Mouse (Mus musculus) B cell, adult 2 months (primary cell): ENCODE measurements around the gene Spata31d1a.
A peak's percentile ranks its signal among the peaks of the same experiment; 100 is the strongest.
"Not testable (repeated sequence)": the region's sequence is repeated elsewhere in the genome, so short reads cannot be mapped to it uniquely, and the experiment has no call there.

ENCODE experiments used
- DNase-seq, 2 experiments: peaks; one replicate each; pipeline ENCODE4 v3.0.0; 2022

The Spata31d1a gene

DNA sequence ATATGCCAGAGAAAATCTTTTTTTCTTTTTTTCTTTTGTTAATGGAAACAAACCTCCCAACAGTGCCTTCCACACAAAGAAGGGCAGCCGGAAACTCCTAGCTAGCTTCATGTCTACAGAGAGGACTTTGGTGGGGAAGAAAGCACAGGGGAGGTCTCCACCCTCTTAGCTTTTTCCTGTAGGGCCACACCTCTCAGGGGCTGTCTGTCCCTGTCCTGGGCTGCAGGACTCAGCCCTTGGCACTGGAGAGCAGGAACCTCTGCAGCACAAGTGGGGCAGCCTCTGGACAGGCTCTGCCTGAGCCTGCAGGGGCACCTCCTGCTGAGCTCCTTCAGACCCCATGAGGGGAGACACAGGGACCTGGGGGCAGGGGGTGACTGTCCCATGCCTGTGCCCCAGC is 10.0 kb downstream of the Spata31d1a start:
- DNase-seq = not testable (repeated sequence)

DNA sequence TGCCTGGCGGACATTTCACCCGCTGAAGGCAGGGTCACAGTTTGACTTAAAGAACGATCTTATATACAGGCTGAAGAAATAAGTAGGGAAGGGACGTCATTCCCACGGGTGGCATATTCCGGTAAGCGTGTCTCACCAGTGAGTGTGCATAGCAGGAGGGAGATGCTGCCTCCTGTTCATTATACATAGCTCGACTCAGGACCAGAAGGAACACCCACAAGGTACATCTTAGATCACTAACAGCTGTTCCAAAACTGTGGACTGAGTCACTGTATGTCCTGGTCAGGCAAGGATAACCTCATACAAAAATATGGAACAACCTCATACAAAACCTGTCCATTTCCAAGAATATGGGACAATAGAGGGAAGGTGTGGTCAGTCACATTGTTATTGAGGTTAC is 11.0 kb downstream of the Spata31d1a start:
- DNase-seq = no peak

DNA sequence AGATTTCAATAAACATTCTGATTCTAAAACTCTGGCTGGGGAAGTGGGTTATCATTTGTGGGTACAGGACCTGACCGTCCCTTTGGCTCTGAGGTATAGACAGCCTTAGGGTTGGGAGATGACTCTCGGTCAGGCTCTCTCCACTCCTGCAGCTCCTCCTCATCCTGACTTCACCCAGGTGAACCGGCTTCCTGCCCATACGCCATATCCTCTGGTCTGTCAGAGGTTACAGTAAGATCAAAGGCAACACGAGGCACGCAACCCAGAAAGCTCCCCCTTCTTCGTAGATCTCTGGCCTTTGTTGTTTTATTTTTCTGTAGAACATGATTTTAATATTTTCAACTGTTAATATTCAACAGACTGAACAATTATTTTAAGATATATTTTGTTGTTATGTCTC is 14.3 kb downstream of the Spata31d1a start:
- no peak for DNase-seq

DNA sequence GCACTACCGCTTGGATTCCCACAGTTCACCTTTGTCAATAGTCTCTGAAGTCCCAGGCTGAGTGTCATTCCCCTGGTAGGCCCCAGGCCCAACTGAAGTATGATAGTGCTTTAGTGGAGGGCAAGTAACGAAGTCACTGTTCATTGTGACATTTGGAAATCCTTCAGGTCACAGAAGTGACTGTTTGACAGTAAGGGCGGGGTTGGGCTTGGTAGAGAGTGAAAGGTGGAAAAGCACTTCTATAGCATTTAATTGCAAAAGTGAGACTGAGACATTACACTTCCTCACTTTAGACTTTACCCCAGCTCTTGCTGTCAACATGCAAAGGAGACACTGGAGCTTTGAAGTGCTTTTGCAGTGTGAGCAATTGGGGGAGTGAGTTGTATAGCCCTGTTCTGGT is 16.1 kb downstream of the Spata31d1a start, which contains the start of gene 4921517D22Rik:
Gene 4921517D22Rik (minus strand): TSS at position 101 of the 400 bp plus-strand sequence.
- DNase-seq = no peak

DNA sequence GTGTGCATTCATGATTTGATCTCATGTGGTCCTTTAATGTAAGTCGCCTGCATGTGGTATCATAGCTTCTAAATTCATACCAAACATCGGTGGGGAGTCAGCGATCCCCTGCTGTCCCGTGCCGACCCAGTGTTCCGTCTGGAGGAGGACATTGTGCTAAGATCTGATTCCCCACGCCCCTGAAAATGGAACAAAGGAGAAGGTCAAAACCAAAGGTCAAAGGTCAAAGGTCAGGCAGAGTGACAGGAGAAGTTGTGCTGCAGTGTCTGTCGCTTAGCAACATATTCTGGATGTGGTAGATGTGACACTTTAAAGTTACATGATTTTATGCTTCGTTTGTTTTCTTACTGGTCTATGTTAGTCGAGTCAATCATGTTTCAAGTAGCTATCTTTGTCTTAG is 18.7 kb downstream of the Spata31d1a start:
- DNase-seq = no peak

DNA sequence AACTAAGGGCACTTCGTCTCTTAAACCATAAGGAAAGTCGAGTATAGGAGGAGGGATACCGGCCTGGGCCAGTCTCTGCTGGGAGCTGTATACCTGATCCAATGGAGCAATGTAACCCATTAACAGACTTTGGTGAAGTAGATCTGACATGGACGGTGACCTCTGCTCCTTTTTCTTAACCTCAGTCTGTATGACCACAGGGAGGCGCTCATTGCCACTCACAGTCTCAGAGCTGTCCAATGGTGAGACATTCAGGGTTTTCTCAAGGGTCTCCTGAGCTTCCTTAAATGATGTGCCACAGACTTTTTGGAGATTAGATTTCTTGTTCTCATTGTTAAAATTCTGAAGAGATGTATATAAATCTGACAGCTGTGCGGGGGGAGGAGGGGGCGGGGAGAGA is 19.6 kb downstream of the Spata31d1a start:
- DNase-seq = no peak

DNA sequence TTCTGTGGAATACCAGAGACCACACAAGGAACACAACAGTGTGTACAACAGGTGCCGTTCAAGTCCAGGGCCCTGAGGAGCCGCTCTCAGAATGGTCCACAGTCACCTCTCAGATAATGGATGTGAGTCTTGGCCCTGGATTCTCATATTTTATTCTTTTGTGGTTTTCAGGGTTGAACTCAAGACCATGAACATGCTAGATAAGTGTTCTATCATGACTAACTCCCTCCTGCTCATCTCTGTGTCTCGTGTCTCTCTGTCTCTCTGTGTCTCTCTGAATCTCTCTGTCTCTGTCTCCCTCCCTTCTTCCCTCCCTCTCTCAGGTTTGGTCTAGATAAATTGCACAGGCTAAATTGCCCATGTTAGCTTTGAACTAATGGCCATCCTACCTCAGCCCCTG is 20.3 kb downstream of the Spata31d1a start:
- no peak for DNase-seq

DNA sequence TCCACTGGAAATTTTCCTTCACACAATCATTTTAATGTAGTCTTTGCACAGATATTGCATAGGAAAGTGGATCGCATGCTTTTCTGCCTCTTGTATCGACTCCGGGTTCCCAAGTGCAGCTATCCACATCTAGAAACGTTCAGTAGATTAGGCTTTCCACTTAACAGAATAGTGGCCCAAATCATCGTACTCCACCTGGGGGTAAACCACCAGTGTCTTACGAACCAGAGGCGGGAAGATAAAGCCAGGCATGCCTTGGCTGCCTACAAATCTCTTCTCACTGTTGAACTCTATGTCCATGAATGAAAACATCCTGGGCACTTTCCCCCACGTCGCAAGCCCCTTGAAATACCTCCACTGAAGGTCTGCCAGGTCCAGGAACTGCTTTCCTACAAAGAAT is 20.8 kb downstream of the Spata31d1a start:
- no peak for DNase-seq

DNA sequence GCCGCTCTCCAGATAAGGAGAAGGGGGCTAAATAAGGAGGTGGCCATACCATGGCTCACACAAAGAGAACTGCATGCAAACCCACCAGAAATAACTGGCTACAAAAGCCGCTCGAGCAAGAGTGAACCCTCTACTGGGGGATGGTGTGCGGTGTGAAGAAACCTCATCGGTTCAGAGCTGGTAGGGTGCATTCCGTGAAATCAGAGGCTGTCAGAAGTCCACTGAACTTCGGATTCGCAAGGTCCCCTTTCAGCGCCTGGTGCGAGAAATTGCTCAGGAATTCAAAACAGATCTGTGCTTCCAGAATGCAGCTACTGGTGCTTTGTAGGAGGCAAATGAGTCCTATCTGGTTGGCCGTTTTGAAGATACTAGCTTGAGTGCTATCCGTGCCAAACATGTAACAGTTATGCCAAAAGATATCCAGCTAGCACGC is 21.8 kb downstream of the Spata31d1a start:
- DNase-seq = peak; percentile 31 to 33

DNA sequence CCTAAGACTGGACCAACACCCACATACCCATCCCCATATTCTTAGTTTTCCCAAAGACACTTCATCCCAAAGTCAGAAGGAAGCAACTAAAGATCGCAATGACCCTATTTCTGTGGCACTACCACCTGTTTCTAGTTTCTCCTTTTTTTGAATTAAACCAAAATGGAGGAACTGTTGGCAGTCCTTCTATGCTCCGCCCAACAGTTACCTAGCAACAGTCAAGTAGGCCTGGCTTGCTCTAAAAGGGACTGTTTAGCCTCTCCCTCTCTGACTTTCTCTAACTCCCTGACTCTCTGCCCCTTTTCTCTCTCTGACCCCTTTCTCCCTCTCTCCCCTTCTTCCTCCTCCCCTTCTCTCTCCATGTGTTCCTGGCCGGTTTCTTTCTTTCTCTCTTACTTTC is 24.9 kb downstream of the Spata31d1a start:
- DNase-seq = no peak

DNA sequence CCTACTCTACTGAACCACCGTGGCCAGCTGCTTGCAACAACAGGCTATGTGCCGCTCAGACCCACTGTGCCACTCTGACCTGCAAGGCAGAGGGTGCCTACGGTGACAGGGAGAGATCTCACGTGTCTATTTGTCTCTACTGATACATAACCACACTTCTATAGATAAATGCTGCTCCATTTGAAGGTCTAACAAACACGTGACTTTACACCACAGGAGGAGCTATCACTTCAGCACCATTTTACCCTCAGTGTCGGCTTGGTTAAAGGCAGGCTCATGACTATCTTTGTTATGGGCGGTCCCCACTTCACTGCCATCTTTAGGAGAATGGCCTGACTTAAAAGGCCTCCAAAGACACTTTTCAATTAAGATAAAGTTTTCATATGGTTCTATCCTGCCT is 27.5 kb downstream of the Spata31d1a start:
- DNase-seq = no peak

DNA sequence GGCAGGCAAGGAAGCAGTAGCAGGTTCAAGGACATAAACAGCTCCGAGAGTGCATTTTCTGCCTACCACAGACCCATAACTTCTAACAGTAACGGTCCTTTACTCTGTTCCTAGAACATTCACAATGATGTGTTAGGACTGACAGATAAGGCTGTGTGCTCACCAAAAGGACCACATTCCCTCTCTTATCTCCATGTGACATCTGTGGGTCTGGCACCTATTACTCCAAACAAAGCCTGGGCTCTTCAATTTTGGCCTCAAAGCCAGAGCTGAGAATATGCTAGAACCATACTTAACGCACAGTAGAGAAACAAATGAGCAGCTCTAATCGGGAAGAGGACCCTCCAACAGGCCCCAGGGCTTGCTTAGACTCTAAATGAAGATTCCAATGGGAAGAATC is 30.2 kb downstream of the Spata31d1a start:
- no peak for DNase-seq

DNA sequence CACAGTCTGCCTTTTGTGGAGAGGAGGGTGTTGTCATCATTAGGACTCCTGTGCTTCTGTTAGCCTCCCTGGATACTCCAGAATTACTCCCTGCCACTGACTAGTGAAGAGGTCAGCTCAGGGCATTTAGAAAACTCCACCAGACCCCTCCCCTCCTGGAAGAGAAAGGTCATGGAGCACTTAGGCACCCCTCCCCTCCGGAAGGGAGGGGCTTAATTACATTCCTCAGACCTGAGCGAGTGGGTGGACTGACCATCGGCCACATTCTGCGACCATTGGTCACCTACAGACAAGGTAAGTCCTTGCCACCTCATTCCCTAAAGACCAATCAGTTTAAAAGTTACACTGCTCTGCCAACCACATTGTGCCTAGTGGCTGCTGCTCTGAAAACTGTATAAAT is 30.8 kb downstream of the Spata31d1a start:
- DNase-seq = no peak

DNA sequence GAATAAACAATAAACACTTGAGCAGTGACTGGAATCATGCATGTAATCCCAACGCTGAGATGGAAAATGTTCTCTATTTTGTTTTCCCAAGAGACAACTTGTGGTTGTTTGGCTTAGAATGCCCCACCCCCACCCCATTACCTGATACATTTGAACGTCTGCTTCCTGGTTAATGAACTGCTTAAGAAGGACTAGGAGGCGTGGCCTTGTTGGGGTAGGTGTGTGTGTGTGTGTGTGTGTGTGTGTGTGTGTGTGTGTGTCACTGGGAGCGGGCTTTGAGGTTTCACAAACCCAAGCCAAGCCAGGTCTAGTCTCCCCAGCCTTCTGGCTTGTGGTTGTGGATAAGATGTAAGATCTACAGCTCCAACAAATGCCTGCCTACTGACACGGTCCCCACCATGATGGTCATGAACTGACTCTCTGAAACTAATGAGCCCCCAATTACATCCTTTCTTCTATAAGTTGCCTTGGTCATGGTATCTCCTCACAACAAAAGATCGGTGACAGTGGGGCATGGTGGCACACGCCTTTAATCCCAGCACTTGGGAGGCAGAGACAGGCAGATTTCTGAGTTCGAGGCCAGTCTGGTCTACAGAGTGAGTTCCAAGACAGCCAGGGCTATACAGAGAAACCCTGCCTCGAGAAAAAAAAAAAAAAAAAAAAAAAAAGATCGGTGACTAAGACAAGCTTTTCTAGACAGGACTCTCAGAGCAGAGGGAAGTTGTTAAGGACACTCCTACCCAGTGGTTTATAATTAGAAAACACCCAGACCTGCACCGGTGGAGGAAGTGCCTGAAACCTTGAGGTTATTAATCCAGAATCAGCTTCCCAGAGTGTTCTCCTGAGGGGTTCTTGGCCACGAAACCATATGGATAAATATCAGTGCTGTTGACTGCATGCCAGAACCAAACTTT is 33.6 kb downstream of the Spata31d1a start:
- DNase-seq = peak; percentile 31 to 33

DNA sequence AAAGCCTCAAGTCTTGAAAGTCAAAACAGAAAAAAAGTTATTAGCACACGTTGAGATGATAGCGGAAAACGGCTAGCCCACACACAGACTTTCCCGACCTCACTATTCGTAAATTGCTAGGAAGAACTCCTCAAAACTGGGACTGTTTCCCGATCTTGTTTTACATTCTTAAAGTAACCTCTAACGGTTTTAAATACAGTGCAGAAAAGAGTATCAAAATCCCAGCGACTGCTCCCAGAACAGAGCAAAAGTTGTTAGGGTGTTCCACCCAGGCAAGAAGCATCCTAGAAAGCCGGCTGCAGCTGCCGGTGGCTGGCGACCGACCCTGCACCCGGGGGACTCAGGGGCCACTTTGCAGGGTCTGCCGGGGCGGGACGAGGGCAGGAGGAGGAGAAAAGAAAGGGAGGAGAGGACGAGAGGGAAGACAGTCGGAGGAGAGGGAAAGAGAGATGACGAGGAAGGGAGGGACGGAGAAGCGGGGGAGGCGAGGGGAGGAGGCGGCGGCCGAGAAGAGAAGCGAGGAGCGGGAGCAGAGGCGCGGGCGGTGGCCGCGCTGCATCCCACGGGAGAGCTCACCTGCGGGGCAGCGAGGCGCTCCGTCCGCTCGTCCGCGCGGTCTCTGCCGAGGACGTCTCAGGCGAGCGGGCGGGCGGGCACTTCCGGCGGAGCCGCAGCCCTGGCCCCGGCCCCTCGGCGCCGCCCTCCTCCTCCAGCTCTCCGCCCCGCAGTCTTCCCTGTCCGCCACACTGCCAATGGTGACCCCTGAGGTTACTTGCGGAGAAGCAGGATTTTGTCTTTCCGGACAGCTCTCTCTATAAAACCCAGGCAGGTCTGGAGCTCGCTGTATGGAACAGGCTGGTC is 34.7 kb downstream of the Spata31d1a start, which contains the start of gene Golm1:
Gene Golm1 (minus strand): TSS at position 661 of the 861 bp plus-strand sequence.
- DNase-seq = peak; percentile 51 to 59

DNA sequence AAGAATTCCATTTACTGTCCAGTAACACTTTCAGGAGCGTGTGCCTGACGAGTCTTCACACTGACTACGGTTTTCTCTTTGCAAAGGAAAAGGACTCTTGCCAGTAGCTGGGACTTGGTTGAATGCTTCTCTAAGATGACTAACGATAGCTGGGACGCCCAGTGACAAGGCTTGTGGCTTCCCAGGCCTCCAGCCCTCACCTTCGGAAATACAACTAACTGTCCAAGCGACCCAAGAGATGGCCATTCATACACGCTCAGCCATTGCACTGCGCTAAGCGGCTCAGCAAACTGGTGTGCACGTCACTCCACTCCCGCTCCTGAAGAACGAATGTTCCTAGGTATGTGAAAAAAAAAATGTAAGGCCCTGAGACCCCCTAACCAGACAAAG is 35.4 kb downstream of the Spata31d1a start:
- DNase-seq = peak; percentile 14 to 26

DNA sequence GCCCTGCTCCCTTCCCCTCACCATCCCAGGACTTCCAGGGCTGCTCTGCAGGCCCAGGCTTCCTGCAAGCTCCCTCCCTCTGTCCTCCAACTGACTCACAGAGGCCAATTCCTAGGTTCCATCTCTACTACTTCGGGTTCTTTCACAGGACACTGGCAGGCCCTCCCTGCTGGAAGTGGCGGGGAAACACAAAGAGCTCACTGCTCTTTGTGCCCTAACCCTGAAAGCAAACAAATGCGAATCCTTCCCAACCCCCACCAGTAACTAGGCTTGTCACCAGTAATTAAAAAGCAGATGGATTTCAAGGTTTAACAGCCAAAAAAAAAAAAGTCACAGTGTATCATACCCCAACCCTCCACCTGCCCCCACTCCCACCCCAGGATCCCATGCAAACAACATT is 35.9 kb downstream of the Spata31d1a start:
- DNase-seq = no peak

DNA sequence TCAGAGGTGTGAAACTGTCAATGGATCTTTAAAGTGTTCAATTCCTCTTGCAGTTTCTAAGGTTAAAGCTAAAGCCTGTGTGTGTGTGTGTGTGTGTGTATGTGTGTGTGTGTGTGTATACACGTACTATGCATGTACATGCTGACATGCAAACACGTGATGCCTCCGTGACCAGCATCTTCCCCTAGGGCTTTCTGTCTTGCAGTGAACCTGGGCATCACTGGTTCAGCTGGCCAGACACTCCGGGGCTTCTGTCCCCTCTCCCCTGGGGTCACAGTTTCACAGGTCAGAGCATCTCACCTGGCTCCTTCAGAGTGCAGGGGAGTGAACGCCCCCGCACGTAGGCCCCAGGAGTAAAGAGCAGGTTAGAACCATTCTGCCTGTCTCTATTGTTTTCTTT is 36.5 kb downstream of the Spata31d1a start:
- DNase-seq = no peak

DNA sequence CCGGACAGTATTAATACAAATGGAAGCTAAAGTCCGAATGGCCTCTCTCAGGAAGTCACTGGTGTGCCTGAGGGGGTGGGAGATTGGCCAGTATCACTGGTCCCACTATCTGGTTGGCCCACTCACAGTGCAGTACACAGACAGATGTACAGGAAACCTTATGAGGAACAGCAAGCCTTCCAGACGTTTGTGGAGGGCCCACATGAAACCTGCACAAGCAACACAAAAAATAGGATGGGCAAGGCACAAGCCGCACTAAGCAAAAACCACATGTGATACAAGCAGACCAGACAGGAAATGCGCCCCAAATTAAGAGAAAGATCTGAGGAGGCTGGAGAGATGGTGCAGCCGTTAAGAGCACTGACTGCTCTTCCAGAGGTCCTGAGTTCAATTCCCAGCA is 37.9 kb downstream of the Spata31d1a start:
- DNase-seq = no peak

DNA sequence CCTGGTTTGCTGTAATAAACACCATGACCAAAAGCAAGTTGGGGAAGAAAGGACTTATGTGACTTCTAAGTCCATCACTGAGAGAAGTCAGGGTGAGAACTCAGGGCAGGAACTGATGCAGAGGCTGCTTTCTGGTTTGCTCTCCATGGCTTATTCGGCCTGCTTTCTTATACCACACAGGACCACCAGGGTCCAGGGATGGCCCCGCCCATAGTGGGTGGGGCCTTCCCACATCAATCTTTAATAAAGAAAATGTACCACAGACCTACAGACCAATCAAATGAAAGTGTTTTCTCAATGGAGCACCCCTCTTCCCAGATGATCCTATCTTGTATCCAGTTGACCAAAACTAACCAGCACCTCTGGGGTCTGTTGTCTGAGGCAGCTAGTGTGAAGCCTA is 38.6 kb downstream of the Spata31d1a start:
- no peak for DNase-seq

DNA sequence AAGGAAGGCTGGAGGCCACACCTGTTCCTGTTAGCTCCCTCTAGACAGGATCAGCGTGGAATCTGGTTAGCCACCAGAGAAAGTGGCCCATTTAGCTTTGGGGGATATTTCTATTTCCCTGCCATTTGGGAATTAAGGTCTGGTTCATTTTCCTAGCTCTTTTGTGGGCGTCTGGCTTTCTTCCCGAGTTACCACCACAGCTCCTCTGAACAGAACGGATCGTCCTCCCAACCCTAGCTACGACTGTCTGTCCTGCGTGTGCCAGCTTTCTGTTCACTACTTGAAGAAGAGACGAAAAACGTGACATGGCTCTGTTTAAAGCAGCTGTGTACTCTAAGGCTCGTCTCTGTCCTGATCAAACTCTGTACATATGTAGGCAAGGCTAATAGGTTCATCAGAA is 40.2 kb downstream of the Spata31d1a start:
- DNase-seq = no peak

DNA sequence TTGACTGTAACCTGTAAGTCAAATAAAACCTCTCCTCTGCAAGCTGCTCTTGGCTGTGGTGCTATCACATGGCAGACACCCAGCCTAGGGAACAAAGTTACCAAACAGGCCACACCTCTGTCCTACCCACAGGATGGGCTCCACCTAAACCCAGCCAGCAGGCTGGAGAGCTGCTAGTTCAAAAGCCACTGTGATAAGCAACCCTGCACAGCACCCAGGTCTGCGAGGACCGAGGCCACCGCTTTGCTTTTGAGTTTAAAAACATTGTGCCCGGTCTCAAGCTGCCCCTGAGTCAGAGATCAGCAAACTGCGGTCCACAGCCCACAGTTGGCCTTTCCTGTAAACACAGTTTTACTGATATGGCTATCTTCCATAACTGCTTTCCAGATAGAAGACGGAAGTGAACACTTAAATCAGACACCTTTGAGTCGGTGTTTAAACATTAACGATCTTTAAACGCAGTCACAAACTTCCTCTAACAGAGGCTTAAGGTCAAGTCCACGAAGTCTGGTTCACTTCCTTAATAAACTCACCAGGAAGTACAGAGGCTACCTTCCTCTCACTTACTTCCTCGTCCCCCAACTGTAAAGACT is 41.5 kb downstream of the Spata31d1a start:
- DNase-seq = peak; percentile 52

DNA sequence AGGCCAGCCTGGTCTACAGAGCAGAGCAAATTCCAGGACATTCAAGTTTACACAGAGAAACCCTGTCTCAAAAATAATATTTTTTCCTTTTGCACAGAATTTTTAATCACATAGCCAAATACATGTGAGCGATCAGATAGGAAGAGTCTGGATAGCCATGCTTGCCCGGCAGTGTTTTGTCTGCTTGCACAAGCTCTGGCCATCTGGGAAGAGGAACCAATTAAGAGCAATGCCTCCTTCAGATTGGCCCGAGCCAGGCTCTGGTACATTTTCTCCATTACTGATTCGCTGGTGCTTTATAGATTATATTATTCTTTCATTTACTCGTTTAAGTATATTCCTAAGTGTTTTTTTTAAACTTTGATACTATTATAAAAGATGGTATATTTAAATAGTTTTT is 42.4 kb downstream of the Spata31d1a start:
- DNase-seq = no peak
